Mouse (Mus musculus): ENCODE data around the gene Gm20708. TPM values are rescaled to one million over a fixed set of nuclear protein-coding genes. Genes with fewer than 3 reads are reported as not detected.

Gene Gm20708
- polyA plus RNA-seq, 1 experiment from 2014 or later: 0.45 TPM

- no peak for ATAC-seq (ENCODE audit: insufficient read depth)
- Histone ChIP-seq H3K4me2 (peak overlapping the region; percentile 90), H3K4me1 (replicated peaks) (peaks cover 66% of the 10 kb centered on the region), H3K27ac (replicated peaks) (peak overlapping the region; percentile 92), H3K27me3 (no peaks in the 10 kb centered on the region), H3K9ac (peak overlapping the region; percentile 89), H3K36me3 (replicated peaks) (peaks cover 25% of the 10 kb centered on the region), H3K9me3 (replicated peaks) (no peaks in the 10 kb centered on the region), H3K4me3 (replicated peaks) (peak overlapping the region; percentile 77)
- WGBS (ENCODE audit: insufficient replicate concordance): 61% methylated on average over 7 of the region's 7 CpGs
Measured at GRCm38 (mm10) chr11:117847593-117848215, 38.2 kb downstream of the Gm20708 start.

- no peaks in the 10 kb centered on the region for H3K9me3 ChIP-seq (replicated peaks)
- peaks cover 73% of the 10 kb centered on the region for H3K4me1 ChIP-seq (replicated peaks)
- peak overlapping the region; percentile 77 for H3K4me3 ChIP-seq (replicated peaks)
- peaks cover 32% of the 10 kb centered on the region for H3K36me3 ChIP-seq (replicated peaks)
- WGBS (ENCODE audit: insufficient replicate concordance): 6% methylated on average over 19 of the region's 19 CpGs
- peak overlapping the region; percentile 89 for H3K9ac ChIP-seq
- peak overlapping the region; percentile 92 for H3K27ac ChIP-seq (replicated peaks)
- ATAC-seq (ENCODE audit: insufficient read depth): peak; percentile 36
- H3K27me3 ChIP-seq: no peaks in the 10 kb centered on the region
- peak overlapping the region; percentile 90 for H3K4me2 ChIP-seq
Measured at GRCm38 (mm10) chr11:117848271-117848984, 39.0 kb downstream of the Gm20708 start.

GRCm38 (mm10) chr11:117848985-117849671, 39.7 kb downstream of the Gm20708 start, which contains the start of gene Birc5:
TSS of gene Birc5 (plus strand) at chr11:117849251.
- Histone ChIP-seq H3K36me3 (replicated peaks) (peaks cover 39% of the 10 kb centered on the region), H3K9ac (peak within 1 kb of the TSS; percentile 90), H3K4me2 (peak within 1 kb of the TSS; percentile 90), H3K4me1 (replicated peaks) (peaks cover 72% of the 10 kb centered on the region), H3K4me3 (replicated peaks) (peak within 1 kb of the TSS; percentile 77), H3K27me3 (no peaks in the 10 kb centered on the region), H3K9me3 (replicated peaks) (no peaks in the 10 kb centered on the region), H3K27ac (replicated peaks) (peak within 1 kb of the TSS; percentile 92)
- under 1% methylated on average over 51 of the region's 51 CpGs for WGBS (ENCODE audit: insufficient replicate concordance)
- ATAC-seq (ENCODE audit: insufficient read depth): peak; percentile 84

- Histone ChIP-seq H3K4me2 (no peak overlapping the region), H3K4me1 (replicated peaks) (peaks cover 49% of the 10 kb centered on the region), H3K9me3 (replicated peaks) (0 out of 2 replicates have a peak, but pooled peaks cover 3% of the 10 kb centered on the region), H3K27ac (replicated peaks) (no peak overlapping the region), H3K9ac (no peak overlapping the region), H3K4me3 (replicated peaks) (no peak overlapping the region), H3K27me3 (no peaks in the 10 kb centered on the region), H3K36me3 (replicated peaks) (peaks cover 74% of the 10 kb centered on the region)
- no peak for ATAC-seq (ENCODE audit: insufficient read depth)
- 78% methylated on average over 3 of the region's 3 CpGs for WGBS (ENCODE audit: insufficient replicate concordance)
Measured at GRCm38 (mm10) chr11:117852875-117853274, 43.4 kb downstream of the Gm20708 start.

- no peak for ATAC-seq (ENCODE audit: insufficient read depth)
- H3K9ac ChIP-seq: no peak overlapping the region
- H3K4me3 ChIP-seq (replicated peaks): no peak overlapping the region
- 89% methylated on average over 9 of the region's 9 CpGs for WGBS (ENCODE audit: insufficient replicate concordance)
- peaks cover 7% of the 10 kb centered on the region for H3K27me3 ChIP-seq
- H3K4me1 ChIP-seq (replicated peaks): peaks cover 40% of the 10 kb centered on the region
- 0 out of 2 replicates have a peak, but pooled peaks cover 3% of the 10 kb centered on the region for H3K9me3 ChIP-seq (replicated peaks)
- H3K4me2 ChIP-seq: no peak overlapping the region
- peaks cover 77% of the 10 kb centered on the region for H3K36me3 ChIP-seq (replicated peaks)
- no peak overlapping the region for H3K27ac ChIP-seq (replicated peaks)
Measured at GRCm38 (mm10) chr11:117854241-117854640, 44.8 kb downstream of the Gm20708 start.

GRCm38 (mm10) chr11:117855360-117855759, 45.9 kb downstream of the Gm20708 start:
- ATAC-seq (ENCODE audit: insufficient read depth): no peak
- 85% methylated on average over 5 of the region's 5 CpGs for WGBS (ENCODE audit: insufficient replicate concordance)

GRCm38 (mm10) chr11:117855975-117856374, 46.5 kb downstream of the Gm20708 start:
- Histone ChIP-seq H3K9ac (no peak overlapping the region), H3K4me1 (replicated peaks) (peaks cover 36% of the 10 kb centered on the region), H3K4me2 (no peak overlapping the region), H3K36me3 (replicated peaks) (peaks cover 70% of the 10 kb centered on the region), H3K9me3 (replicated peaks) (0 out of 2 replicates have a peak, but pooled peaks cover 3% of the 10 kb centered on the region), H3K4me3 (replicated peaks) (no peak overlapping the region), H3K27me3 (peaks cover 24% of the 10 kb centered on the region), H3K27ac (replicated peaks) (no peak overlapping the region)
- WGBS (ENCODE audit: insufficient replicate concordance): 81% methylated on average over 1 of the region's 1 CpGs
- no peak for ATAC-seq (ENCODE audit: insufficient read depth)

More at GRCm38 (mm10) chr11:117855360-117855759, 45.9 kb downstream of the Gm20708 start:
- 0 out of 2 replicates have a peak, but pooled peaks cover 3% of the 10 kb centered on the region for H3K9me3 ChIP-seq (replicated peaks)
- H3K4me1 ChIP-seq (replicated peaks): peaks cover 38% of the 10 kb centered on the region
- no peak overlapping the region for H3K4me2 ChIP-seq
- H3K27me3 ChIP-seq: peaks cover 18% of the 10 kb centered on the region
- H3K27ac ChIP-seq (replicated peaks): no peak overlapping the region
- peaks cover 74% of the 10 kb centered on the region for H3K36me3 ChIP-seq (replicated peaks)
- no peak overlapping the region for H3K4me3 ChIP-seq (replicated peaks)
- H3K9ac ChIP-seq: no peak overlapping the region

- WGBS (ENCODE audit: insufficient replicate concordance): 95% methylated on average over 10 of the region's 10 CpGs
- H3K9ac ChIP-seq: no peak overlapping the region
- no peak overlapping the region; the same call in 1 of the 2 replicates for H3K4me3 ChIP-seq (replicated peaks)
- peaks cover 23% of the 10 kb centered on the region for H3K4me1 ChIP-seq (replicated peaks)
- peaks cover 39% of the 10 kb centered on the region for H3K27me3 ChIP-seq
- no peak overlapping the region for H3K27ac ChIP-seq (replicated peaks)
- H3K9me3 ChIP-seq (replicated peaks): 0 out of 2 replicates have a peak, but pooled peaks cover 3% of the 10 kb centered on the region
- H3K36me3 ChIP-seq (replicated peaks): peaks cover 55% of the 10 kb centered on the region
- no peak overlapping the region for H3K4me2 ChIP-seq
- ATAC-seq (ENCODE audit: insufficient read depth): no peak
Measured at GRCm38 (mm10) chr11:117857462-117857861, 48.0 kb downstream of the Gm20708 start.

GRCm38 (mm10) chr11:117858392-117858791, 48.9 kb downstream of the Gm20708 start:
- WGBS (ENCODE audit: insufficient replicate concordance): 63% methylated on average over 3 of the region's 3 CpGs
- Histone ChIP-seq H3K9me3 (replicated peaks) (0 out of 2 replicates have a peak, but pooled peaks cover 3% of the 10 kb centered on the region), H3K4me3 (replicated peaks) (no peak overlapping the region), H3K27me3 (peaks cover 48% of the 10 kb centered on the region), H3K4me2 (no peak overlapping the region), H3K9ac (no peak overlapping the region), H3K36me3 (replicated peaks) (peaks cover 46% of the 10 kb centered on the region), H3K4me1 (replicated peaks) (peaks cover 14% of the 10 kb centered on the region; the same call in 1 of the 2 replicates), H3K27ac (replicated peaks) (no peak overlapping the region)
- no peak for ATAC-seq (ENCODE audit: insufficient read depth)

GRCm38 (mm10) chr11:117860601-117861000, 51.1 kb downstream of the Gm20708 start, which contains the start of gene Tmem235:
TSS of gene Tmem235 (plus strand) at chr11:117860752.
- Histone ChIP-seq H3K9me3 (replicated peaks) (0 out of 2 replicates have a peak, but pooled peaks cover 3% of the 10 kb centered on the region), H3K4me1 (replicated peaks) (peaks cover 14% of the 10 kb centered on the region; the same call in 1 of the 2 replicates), H3K27ac (replicated peaks) (no peak within 1 kb of the TSS), H3K4me2 (no peak within 1 kb of the TSS), H3K27me3 (peaks cover 63% of the 10 kb centered on the region), H3K9ac (no peak within 1 kb of the TSS), H3K4me3 (replicated peaks) (no peak within 1 kb of the TSS), H3K36me3 (replicated peaks) (peaks cover 24% of the 10 kb centered on the region)
- WGBS (ENCODE audit: insufficient replicate concordance): 5% methylated on average over 23 of the region's 23 CpGs
- ATAC-seq (ENCODE audit: insufficient read depth): no peak
